Mouse (Mus musculus): ENCODE results near the gene Dnaaf5. TPM values are rescaled to one million over a fixed set of nuclear protein-coding genes. Genes with fewer than 3 reads are reported as not detected.

Gene Dnaaf5
- 1.4 TPM for polyA plus RNA-seq (2014; fragmentation: Illumina TruSeq; extraction: RNeasy Lipid Tissue Mini Kit (QIAGEN cat#74804); ENCODE audit: low replicate concordance)

DNA sequence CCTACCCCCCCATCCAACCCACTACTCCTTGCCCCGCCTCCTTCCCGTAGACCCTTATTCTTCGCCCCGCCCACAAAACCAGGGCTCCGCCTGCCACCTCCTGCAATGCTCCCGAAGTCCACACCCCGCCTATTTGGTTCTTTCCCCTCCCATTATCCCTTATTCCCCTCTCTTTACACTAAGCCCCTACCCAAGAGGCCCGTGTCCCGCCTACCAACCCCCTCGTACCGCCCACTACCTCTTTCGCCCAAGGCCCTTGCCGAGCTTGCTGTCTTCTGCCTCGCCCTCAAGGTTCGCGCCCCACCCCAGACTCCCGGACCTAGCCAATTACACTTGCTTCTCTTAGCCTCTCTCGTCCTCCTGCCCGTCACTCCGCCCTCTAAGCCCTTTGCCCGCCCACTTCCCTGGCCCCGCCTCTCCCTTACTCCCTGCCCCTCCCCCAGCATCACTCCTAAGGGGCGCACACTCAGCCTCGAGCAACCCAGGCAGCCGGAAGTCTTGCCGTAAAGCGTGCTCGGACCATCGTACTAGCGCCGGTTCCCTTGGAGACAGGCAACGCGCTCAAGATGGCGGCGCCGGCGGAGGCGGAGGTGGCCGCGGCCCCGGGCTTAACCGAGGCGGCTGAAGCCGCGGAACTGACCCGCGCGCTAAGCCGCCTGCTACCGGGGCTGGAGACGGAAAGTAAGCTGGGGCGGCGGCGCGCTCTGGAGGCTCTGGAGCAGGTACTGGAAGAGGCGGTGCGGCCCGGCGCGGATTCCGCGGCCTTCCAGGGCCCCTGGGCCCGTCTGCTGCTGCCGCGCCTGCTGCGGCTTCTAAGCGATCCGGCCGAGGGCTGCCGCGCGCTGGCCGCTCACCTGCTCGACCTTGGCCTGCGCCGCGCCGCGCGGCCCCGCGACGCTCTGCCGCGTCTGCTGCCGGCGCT is at the start of gene Dnaaf5, which contains the start of gene Prkar1b:
TSS of gene Dnaaf5 (plus strand) at position 543 of the 922 bp plus-strand sequence.
TSS of gene Prkar1b (minus strand) at position 321 of the 922 bp plus-strand sequence.

DNA sequence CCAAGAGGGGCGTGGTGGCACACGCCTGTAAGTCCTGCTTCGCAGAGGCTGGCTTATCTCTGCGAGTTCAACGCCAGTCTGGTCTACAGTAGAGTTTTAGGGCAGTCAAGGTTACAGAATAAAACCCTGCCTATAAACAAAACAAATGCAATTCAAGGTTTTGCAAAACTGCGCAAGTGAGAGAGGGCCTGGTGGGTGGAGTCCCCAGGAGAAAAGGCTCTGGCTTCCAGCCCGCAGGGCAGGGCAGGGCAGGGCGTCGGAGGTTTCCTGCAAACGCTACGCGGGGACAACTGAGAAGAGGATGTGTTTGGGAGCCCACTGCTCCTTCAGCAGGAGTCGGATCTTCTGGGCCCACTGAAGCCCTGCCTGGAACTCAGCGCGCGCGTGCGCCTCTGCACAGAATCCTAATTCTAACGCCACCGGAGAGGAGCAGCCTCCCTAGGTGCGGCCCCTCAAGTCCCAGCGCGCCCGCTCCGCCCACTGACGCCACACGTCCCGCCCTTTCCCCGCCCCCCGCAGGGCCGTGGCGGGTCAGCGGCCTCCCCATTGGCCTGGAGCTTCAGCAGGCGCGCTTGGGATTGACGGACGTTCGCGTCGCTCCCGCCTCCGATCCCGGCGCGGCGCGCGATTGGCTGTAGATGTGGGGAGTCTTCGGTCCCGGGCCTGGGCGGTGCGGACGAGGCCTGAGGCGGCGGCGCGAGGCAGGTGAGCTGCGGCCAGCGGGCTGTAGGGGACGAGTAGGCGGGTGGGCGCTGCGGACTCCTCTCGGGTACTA is 50.2 kb downstream of the Dnaaf5 start, which contains the start of gene Sun1:
TSS of gene Sun1 (plus strand) at position 643 of the 775 bp plus-strand sequence.

Other genes with a start within 250 kb of the Dnaaf5 start
- gene Pdgfa, start 152.9 kb upstream of the Dnaaf5 start, polyA plus RNA-seq (2014; fragmentation: Illumina TruSeq; extraction: RNeasy Lipid Tissue Mini Kit (QIAGEN cat#74804); ENCODE audit: low replicate concordance) = 37.5 TPM
- 2.2 TPM for gene Prkar1b, start 222 bp upstream of the Dnaaf5 start, polyA plus RNA-seq (2014; fragmentation: Illumina TruSeq; extraction: RNeasy Lipid Tissue Mini Kit (QIAGEN cat#74804); ENCODE audit: low replicate concordance)
- 10.4 TPM for gene Sun1, start 50.4 kb downstream of the Dnaaf5 start, polyA plus RNA-seq (2014; fragmentation: Illumina TruSeq; extraction: RNeasy Lipid Tissue Mini Kit (QIAGEN cat#74804); ENCODE audit: low replicate concordance)
- 4.8 TPM for gene Get4, start 102.1 kb downstream of the Dnaaf5 start, polyA plus RNA-seq (2014; fragmentation: Illumina TruSeq; extraction: RNeasy Lipid Tissue Mini Kit (QIAGEN cat#74804); ENCODE audit: low replicate concordance)
- gene Adap1, start 175.4 kb downstream of the Dnaaf5 start, polyA plus RNA-seq (2014; fragmentation: Illumina TruSeq; extraction: RNeasy Lipid Tissue Mini Kit (QIAGEN cat#74804); ENCODE audit: low replicate concordance) = 1.5 TPM
- 16.6 TPM for gene Cox19, start 201.2 kb downstream of the Dnaaf5 start, polyA plus RNA-seq (2014; fragmentation: Illumina TruSeq; extraction: RNeasy Lipid Tissue Mini Kit (QIAGEN cat#74804); ENCODE audit: low replicate concordance)
- gene Cyp2w1, start 202.4 kb downstream of the Dnaaf5 start, polyA plus RNA-seq (2014; fragmentation: Illumina TruSeq; extraction: RNeasy Lipid Tissue Mini Kit (QIAGEN cat#74804); ENCODE audit: low replicate concordance) = not detected
- 1.1 TPM for gene Gpr146, start 227.5 kb downstream of the Dnaaf5 start, polyA plus RNA-seq (2014; fragmentation: Illumina TruSeq; extraction: RNeasy Lipid Tissue Mini Kit (QIAGEN cat#74804); ENCODE audit: low replicate concordance)